Mouse (Mus musculus) MEL (cell line): ENCODE measurements around the gene Gemin5. TPM values are rescaled to one million over a fixed set of nuclear protein-coding genes. Genes with fewer than 3 reads are reported as not detected.
"Not testable (repeated sequence)": the region's sequence is repeated elsewhere in the genome, so short reads cannot be mapped to it uniquely, and the experiment has no call there.

Experiments
- DNase-seq: peaks from one replicate; pipeline ENCODE4 v3.0.0; 2011; ENCODE audit warnings: low read depth, low spot score
- H3K27ac ChIP-seq: 2 replicates; pipeline ENCODE4 v1.5.1; 2012; ENCODE audit warnings: low read depth, mild to moderate bottlenecking, control low read depth, low read length, moderate library complexity; ENCODE audit not compliant: control insufficient read depth
- H3K27me3 ChIP-seq, 2 experiments: fragments of 150-350 bp in 1 of 2; sonication (generic) in 1 of 2; 2 replicates each; pipeline ENCODE4 v1.6.1; 2012; ENCODE audit warnings: low read length in 2 of 2, mild to moderate bottlenecking in 2 of 2, improper control_type of control experiment in 1 of 2, moderate library complexity in 1 of 2; ENCODE audit not compliant: insufficient read depth in 2 of 2, control insufficient read depth in 1 of 2
- H3K36me3 ChIP-seq, 2 experiments: 2 replicates each; pipeline ENCODE4 v1.6.1; 2012 to 2014; ENCODE audit warnings: low read length in 2 of 2, improper control_type of control experiment in 1 of 2, inconsistent platforms in 1 of 2, mild to moderate bottlenecking in 1 of 2; ENCODE audit not compliant: insufficient read depth in 2 of 2, control insufficient read depth in 1 of 2
- H3K4me1 ChIP-seq, 2 experiments: fragments of 150-350 bp in 1 of 2; sonication (generic) in 1 of 2; 2 replicates each; pipeline ENCODE4 v1.6.1; 2012; ENCODE audit warnings: low read length in 2 of 2, improper control_type of control experiment in 1 of 2, mild to moderate bottlenecking in 1 of 2; ENCODE audit not compliant: insufficient read depth in 2 of 2, control insufficient read depth in 1 of 2
- H3K4me3 ChIP-seq, 2 experiments: fragments of 150-350 bp in 1 of 2; sonication (generic) in 1 of 2; 2 replicates each; pipeline ENCODE4 v1.5.1; 2012; ENCODE audit warnings: low read depth in 2 of 2, low read length in 2 of 2, mild to moderate bottlenecking in 2 of 2, moderate library complexity in 2 of 2, control low read depth in 1 of 2, improper control_type of control experiment in 1 of 2; ENCODE audit not compliant: control insufficient read depth in 1 of 2, insufficient read depth in 1 of 2
- H3K79me2 ChIP-seq: 2 replicates; pipeline ENCODE4 v1.6.1; 2012; ENCODE audit warnings: mild to moderate bottlenecking, low read length, moderate library complexity; ENCODE audit not compliant: control insufficient read depth, poor library complexity, insufficient read depth
- H3K9ac ChIP-seq: 2 replicates; pipeline ENCODE4 v1.6.1; 2012; ENCODE audit warnings: low read depth, mild to moderate bottlenecking, control low read depth, low read length, moderate library complexity; ENCODE audit not compliant: control insufficient read depth, poor library complexity, severe bottlenecking
- H3K9me3 ChIP-seq: fragments of 150-350 bp; sonication (generic); replicated peaks from 2 replicates; pipeline ENCODE4 v1.6.1; 2012; ENCODE audit warnings: mild to moderate bottlenecking, low read length, improper control_type of control experiment, moderate library complexity; ENCODE audit not compliant: insufficient read depth
- EP300 ChIP-seq, 2 experiments: IDR thresholded peaks; 2 replicates each; pipeline ENCODE4 v1.6.1; 2011; ENCODE audit warnings: improper control_type of control experiment in 2 of 2, low read length in 2 of 2, low read depth in 1 of 2, mild to moderate bottlenecking in 1 of 2
- ETS1 ChIP-seq: IDR thresholded peaks from 2 replicates; pipeline ENCODE4 v1.6.1; 2012; ENCODE audit warnings: low read depth, mild to moderate bottlenecking, inconsistent platforms, low read length, improper control_type of control experiment, moderate library complexity
- HCFC1 ChIP-seq: IDR thresholded peaks from 2 replicates; pipeline ENCODE4 v1.6.1; 2012; ENCODE audit warnings: low read depth, mild to moderate bottlenecking, inconsistent platforms, low read length, improper control_type of control experiment, moderate library complexity
- MXI1 ChIP-seq: IDR thresholded peaks from 2 replicates; pipeline ENCODE4 v1.6.1; 2011; ENCODE audit warnings: mild to moderate bottlenecking, low read depth, low read length, improper control_type of control experiment
- MYC ChIP-seq: IDR thresholded peaks from 2 replicates; pipeline ENCODE4 v1.6.1; 2011; ENCODE audit warnings: low read depth, mild to moderate bottlenecking, low read length, improper control_type of control experiment, moderate library complexity
- NELFE ChIP-seq: IDR thresholded peaks from 2 replicates; pipeline ENCODE4 v1.6.1; 2011; ENCODE audit warnings: low read depth, low read length, improper control_type of control experiment
- POLR2A ChIP-seq, 2 experiments: IDR thresholded peaks; 2 replicates each; pipeline ENCODE4 v1.6.1; 2011 to 2012; ENCODE audit warnings: low read length in 2 of 2, mild to moderate bottlenecking in 2 of 2, control low read depth in 1 of 2, improper control_type of control experiment in 1 of 2, low read depth in 1 of 2, moderate library complexity in 1 of 2; ENCODE audit not compliant: control insufficient read depth in 1 of 2, insufficient read depth in 1 of 2, poor library complexity in 1 of 2
- SIN3A ChIP-seq: IDR thresholded peaks from 2 replicates; pipeline ENCODE4 v1.6.1; 2012; ENCODE audit warnings: low read length, improper control_type of control experiment, inconsistent platforms
- TAL1 ChIP-seq: IDR thresholded peaks from 2 replicates; pipeline ENCODE4 v1.6.1; 2012; ENCODE audit warnings: mild to moderate bottlenecking, inconsistent platforms, low read length, moderate library complexity, mixed read lengths
- TBP ChIP-seq: IDR thresholded peaks from 2 replicates; pipeline ENCODE4 v1.8.0; 2011; ENCODE audit warnings: low read depth, low read length, improper control_type of control experiment
- ZNF384 ChIP-seq: IDR thresholded peaks from 2 replicates; pipeline ENCODE4 v1.6.1; 2012; ENCODE audit warnings: low read depth, mild to moderate bottlenecking, inconsistent platforms, low read length, improper control_type of control experiment
- polyA plus RNA-seq, 2 experiments: library from polyadenylated mRNA; stranded (reverse) in 1 of 2; unstranded in 1 of 2; fragments of >175 nt in 1 of 2; fragments of >200 nt in 1 of 2; gene quantifications; 2 replicates each; pipeline versions ENCODE4 v1.2.1 to v1.2.4; 2012; ENCODE audit warnings: low replicate concordance in 2 of 2, low read depth in 1 of 2; ENCODE audit not compliant: insufficient read length in 2 of 2, insufficient read depth in 1 of 2, missing spikeins in 1 of 2
- total RNA-seq: library from RNA; depleted of rRNA; stranded (reverse); fragments of 300-350 nt; gene quantifications from 2 replicates; pipeline ENCODE4 v1.2.3, GENCODE M21; 2012

Gene Gemin5
- total and polyA plus RNA-seq, 3 experiments = 46.5 to 71.9 (median 52.5) TPM

DNA sequence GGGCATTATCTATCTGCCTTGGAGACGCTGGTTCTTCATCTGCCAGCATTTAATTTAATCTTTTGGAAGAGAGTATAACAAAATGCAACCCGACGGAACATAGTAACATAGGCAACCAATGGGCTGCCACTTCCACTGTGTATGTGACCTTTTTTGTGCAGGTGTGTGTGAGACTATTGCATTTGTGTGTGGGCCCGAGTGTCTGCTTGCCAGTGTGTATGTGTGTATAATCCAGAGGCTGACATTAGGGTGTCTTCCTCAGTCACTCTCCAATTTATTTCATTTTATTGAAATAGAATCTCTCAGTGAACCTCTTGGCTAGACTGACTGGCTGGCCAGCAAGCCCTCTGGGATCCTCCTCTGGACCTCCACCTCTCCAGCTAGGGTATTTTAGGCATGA, 31.9 kb upstream of the Gemin5 start (continued):
- TF ChIP-seq EP300 (IDR thresholded peaks at IDR 0.05; ENCODE audit: low read depth in 1 of 2, low read length in 2 of 2) = no peak

DNA sequence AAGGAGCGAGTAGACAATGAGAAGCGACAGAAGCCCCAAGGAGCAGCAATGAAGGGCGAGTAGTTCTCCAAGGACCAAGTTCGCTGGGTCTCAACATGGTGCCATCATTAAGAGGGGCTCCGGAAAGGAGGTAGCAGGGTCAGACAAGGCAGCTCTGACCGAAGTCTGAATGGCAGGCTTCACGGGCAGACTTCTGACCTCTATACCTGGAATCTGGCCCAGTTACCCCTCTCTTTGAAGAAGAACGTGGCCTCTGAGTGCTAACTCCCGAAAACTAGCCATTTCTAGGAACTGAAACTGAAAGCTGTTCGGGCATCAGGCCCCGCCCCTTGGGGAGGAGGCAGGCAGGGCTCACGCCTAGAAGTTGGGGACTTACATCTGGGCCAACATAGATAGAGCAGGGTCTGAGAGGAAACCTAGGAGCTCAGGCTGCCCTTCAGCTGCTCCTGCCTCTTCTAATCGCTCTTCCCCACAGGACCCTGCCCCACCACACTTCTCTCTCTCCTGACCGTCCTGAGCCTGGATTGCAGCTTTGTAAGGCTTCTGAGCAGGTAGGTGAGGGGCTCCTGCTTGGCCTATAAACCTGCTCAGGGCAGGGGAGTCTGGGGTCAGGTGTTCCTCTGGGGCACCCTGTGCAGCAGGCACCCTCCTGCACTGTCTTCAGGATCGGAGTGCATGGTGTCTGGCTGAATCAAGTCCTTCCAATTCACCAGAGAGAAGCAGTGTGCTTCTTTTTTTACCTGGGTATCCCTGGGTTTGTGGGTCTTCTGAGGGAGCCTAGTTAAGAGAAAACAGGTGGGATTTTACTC, 31.1 kb upstream of the Gemin5 start, which contains the start of the genes Igtp and Irgm2:
Igtp (plus strand) TSS at position 328 of the 809 bp plus-strand sequence.
Irgm2 (plus strand) TSS at position 390 of the 809 bp plus-strand sequence.
- H3K9me3 ChIP-seq, H3K36me3 ChIP-seq, H3K27me3 ChIP-seq, H3K79me2 ChIP-seq: not testable (repeated sequence)
- peak within 1 kb of the TSS; percentile 87 for H3K9ac ChIP-seq
- peak; percentile 70 for DNase-seq
- H3K4me3 ChIP-seq = peak within 1 kb of the TSS; percentile 77 to 99
- H3K27ac ChIP-seq = peak within 1 kb of the TSS; percentile 67
- TF ChIP-seq TAL1 = peak; percentile 21; the same call in 1 of the 2 replicates
- peak; percentile 78 for TF ChIP-seq SIN3A
- TF ChIP-seq NELFE = peak; percentile 46
- TF ChIP-seq TBP = 0 out of 2 replicates have a peak, but pooled peaks have one; percentile 39
- TF ChIP-seq ETS1 = peak; percentile 76
- TF ChIP-seq HCFC1 = 0 out of 2 replicates have a peak, but pooled peaks have one; percentile 11
- peak in 1 of 2 experiments; percentile 59; a peak in 2 of 4 replicates for TF ChIP-seq POLR2A (IDR thresholded peaks at IDR 0.05; ENCODE audit: control insufficient read depth in 1 of 2, insufficient read depth in 1 of 2, low read depth in 1 of 2, low read length in 2 of 2, poor library complexity in 1 of 2)
- 0 out of 2 replicates have a peak, but pooled peaks have one; percentile 34 for TF ChIP-seq MYC
- peak; percentile 79 for TF ChIP-seq MXI1
- H3K4me1 ChIP-seq = peaks cover 9 to 10% of the 10 kb centered on the region in 2 experiments; a peak in 3 of 4 replicates

DNA sequence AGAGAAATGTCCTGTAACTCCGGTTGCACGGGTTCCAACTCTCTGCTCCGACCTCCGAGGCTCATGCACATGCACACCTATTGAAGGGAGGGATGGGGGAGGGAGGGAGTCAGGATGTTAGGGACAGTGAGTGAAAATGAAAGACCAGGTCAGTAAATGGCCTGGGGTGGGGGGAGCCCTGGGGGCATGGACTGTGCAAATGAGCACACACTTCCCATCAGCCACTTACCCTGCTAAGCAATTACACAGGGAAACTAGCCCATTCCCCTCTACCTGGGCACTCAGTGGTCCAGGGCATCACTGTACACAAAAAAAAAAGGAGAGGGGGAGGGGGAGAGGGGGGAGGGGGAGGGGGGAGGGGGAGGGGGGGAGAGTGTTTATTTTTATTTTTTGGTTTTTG, 30.3 kb upstream of the Gemin5 start:
- Histone ChIP-seq H3K27ac (no peak overlapping the region), H3K27me3 (peaks cover 0 to under 1% of the 10 kb centered on the region in 2 experiments; a peak in 2 of 4 replicates), H3K79me2 (no peaks in the 10 kb centered on the region; the same call in 1 of the 2 replicates), H3K4me3 (peak overlapping the region; percentile 77 to 99), H3K9me3 (no peaks in the 10 kb centered on the region), H3K9ac (peak overlapping the region; percentile 87), H3K36me3 (peaks cover 0 to 3% of the 10 kb centered on the region in 2 experiments; a peak in 2 of 4 replicates), H3K4me1 (peaks cover 9 to 12% of the 10 kb centered on the region in 2 experiments; a peak in 3 of 4 replicates)
- no peak for DNase-seq
- peak; percentile 38; the same call in 1 of the 2 replicates for TF ChIP-seq ZNF384
- no peak for TF ChIP-seq EP300 (IDR thresholded peaks at IDR 0.05; ENCODE audit: low read depth in 1 of 2, low read length in 2 of 2)
